Mouse (Mus musculus): ENCODE measurements around the gene Vamp1.
A peak's percentile ranks its signal among the peaks of the same experiment; 100 is the strongest.
"Not testable (repeated sequence)": the region's sequence is repeated elsewhere in the genome, so short reads cannot be mapped to it uniquely, and the experiment has no call there.

Vamp1 gene

DNA sequence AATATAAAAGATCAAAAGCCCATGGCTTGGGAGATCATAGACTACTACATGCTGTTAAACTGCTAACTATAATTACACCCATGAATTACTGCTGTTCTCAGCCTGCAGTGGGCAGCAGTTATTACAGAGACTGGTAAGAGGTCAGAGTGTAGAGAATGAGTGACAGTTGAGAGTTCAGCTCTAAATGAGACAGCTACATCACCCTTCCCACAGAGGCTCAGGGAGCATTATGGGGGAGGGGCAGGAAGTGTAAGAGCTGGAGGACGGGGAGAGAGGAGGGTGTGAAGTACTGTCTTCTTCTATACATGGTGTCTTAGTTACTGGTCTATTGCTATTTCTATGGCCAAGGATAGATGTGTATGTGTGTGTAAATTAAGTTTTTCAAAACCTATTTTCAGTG is 29.2 kb downstream of the Vamp1 start:
- peak; percentile 57 for DNase-seq (ENCODE audit: low read depth, low spot score)

GRCm38 (mm10) chr6:125252285-125252684 is 36.9 kb downstream of the Vamp1 start:
- DNase-seq (ENCODE audit: low read depth, low spot score): no peak

DNA sequence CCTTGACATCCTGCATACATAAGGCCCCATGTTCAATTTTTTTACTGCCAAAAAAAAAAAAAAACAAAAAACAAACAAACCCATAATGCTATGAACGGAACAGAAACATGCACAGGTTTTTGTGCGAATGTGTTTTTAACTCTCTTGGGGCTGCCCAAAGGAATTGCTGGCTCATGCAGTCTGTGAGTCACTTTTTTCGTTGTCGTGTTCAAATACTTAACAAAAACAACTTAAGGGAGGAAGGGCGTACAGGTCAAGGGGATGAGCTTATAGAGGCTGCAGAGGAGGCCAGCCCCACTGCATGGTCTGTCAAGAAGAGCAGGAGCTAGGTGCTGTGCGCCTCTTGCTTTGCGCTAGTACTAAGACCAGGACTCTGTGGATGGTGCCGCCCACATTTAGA is 37.4 kb downstream of the Vamp1 start:
- DNase-seq (ENCODE audit: low read depth, low spot score): no peak

GRCm38 (mm10) chr6:125253863-125254715 is 38.7 kb downstream of the Vamp1 start:
- DNase-seq (ENCODE audit: low read depth, low spot score): no peak

DNA sequence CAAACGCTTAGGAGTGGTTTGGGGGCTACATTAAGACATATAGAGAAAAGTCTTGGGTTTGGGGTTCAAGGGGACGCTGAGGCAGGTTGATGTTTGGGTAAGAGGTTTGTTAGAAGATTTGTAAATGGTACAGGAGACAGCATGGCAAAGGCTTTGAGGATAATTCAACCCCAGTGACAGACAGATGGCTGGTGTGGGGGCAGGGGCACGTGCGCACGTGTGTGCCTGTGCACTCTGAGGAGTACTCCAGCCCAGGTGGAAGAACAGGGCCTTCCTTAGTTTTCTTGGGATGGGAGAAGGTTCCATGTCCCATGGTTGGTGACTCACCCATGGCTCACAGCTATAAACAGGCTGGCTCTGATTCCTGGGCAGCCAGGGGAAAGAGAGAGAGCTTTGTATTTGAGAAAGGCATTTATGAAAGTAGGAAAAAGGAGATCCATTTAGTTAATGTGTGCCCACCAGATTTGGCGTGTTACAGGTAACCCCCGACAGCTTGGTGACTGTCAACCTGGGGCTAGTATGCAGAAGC is 40.2 kb downstream of the Vamp1 start:
- DNase-seq (ENCODE audit: low read depth, low spot score): no peak

DNA sequence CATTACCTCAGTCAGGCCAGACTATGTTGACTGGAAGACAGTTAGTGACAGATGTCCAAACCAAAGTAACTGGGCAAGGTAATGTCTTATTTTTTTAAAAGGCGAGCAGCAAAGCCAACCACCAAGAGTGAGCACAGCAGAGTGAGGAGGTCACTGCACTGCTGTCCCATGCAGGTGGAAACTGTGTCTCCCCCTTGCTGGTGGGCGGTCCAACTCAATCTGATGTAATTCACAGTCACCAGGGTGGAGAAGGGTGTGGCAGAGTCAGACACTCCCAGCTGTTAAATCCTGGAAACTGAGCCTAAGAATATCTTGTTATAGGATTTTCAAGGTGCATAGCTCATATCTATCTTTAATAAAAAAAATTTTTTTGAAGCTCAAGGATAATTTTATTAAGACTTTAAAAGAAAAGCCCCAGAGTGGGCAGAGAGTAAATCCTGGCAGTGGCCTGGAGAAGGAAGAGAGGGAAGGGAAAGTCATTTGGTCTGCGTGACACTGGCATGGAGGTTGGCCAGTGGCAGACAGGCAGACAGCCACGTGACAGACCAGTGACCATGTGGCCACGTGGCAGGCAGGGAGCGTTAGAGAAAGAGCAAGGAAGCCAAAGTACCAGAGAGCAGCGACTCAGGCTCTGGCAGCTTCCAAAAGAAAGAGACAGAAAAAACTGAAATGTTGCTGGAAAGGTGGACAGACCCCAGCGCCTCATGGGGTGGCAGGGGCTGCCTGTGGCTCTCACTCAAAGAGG is 41.0 kb downstream of the Vamp1 start:
- DNase-seq (ENCODE audit: low read depth, low spot score): no peak

- peak; percentile 57 for DNase-seq (ENCODE audit: low read depth, low spot score)
Measured at GRCm38 (mm10) chr6:125260006-125260555, 44.7 kb downstream of the Vamp1 start.

- DNase-seq (ENCODE audit: low read depth, low spot score): peak; percentile 52
Measured at GRCm38 (mm10) chr6:125264219-125264618, 48.9 kb downstream of the Vamp1 start.

DNA sequence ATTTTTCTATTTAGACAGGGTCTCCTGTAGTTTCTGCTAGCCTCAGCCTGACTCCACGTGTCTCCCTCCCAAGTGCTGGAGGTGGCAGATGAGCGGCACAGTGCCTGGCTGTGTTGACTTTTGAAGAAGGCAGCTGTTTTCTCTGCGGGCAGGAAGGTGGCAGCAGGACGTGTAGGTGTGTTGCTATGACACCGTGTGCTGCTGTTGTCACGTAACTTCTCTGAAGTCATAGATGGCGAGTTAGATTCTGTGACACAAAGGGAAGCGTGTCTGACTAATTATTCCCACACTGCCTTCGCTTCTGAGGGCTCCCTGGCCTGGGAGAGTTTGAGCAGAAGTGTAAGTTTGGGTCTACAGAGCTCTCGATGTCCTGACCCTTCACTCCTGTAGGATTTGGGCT is 49.9 kb downstream of the Vamp1 start:
- peak; percentile 97 for DNase-seq (ENCODE audit: low read depth, low spot score)

DNA sequence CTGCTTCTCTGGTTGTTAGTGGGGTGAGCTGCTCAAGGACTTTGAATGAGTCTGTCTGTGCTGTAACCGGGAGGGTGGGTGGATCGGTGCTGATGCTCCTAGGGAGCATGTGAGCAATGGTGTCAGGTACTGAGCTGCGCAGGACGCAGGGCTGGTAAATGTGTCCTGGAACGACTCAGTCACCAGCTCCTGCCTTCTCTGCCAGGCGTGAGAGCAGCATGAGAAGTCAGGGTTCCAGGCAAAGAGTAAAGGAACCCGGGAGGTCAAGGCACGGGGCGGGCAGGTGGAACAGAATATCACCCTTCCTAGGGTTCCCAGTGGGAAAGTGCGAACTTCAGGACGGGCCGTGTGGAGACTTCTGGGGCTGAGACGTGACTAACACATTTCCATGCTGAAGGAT is 50.7 kb downstream of the Vamp1 start:
- DNase-seq (ENCODE audit: low read depth, low spot score): peak; percentile 73

DNA sequence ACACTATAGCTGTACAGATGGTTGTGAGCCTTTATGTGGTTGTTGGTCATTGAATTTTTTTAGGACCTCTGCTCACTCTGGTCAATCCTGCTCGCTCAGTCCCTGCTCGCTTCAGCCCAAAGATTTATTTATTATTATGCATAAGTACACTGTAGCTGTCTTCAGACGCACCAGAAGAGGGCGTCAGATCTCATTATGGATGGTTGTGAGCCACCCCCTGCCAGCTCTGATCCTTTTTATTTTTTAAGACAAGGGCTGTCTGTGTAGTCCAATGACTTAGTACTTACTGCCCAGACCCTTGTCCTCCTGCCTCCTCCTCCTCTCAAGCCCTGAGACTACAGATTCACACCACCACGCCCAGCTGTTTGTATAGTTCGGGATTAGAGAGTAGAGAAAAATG is 51.2 kb downstream of the Vamp1 start:
- peak; percentile 69 for DNase-seq (ENCODE audit: low read depth, low spot score)

GRCm38 (mm10) chr6:125267469-125267868 is 52.1 kb downstream of the Vamp1 start:
- peak; percentile 43 for DNase-seq (ENCODE audit: low read depth, low spot score)

- no peak for DNase-seq (ENCODE audit: low read depth, low spot score)
Measured at GRCm38 (mm10) chr6:125268799-125269198, 53.4 kb downstream of the Vamp1 start.

DNA sequence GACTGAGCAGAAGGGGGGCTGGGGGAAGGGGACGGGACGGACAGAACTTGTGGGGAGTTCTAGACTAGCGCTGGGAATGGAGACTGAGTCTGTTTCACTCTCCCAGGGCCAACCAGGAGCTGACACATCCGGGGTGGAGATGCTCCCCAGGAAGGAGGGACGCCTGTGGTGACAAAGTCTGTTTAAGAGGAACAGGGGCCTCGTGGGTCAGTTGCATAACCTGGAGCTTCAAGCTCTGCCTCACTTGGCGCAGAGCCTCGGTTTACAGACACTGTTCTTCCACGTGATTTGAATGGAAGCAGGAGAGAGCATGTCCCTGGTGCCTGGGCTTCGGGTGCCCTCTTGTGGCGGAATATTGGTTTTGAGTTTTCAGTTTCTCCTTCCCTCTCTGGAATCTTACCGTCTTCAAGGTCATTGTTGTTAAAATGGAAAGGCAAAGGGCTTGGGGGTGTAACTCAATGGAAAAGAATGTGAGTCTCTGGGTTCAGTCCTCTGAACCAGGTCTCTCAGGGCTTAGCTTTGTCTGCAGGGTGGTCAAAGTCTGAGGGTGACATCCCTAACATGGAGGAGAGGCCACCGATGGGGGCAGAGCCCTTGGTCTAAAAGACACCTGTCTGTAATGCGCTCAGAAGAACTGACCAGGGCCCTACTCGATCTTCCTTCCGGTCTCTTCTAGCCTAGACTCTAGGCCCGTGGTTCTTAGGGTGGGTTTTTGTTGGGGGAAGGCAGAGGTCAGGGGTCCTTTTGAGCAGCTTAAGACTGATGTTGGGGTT is 56.3 kb downstream of the Vamp1 start:
- DNase-seq (ENCODE audit: low read depth, low spot score): peak; percentile 91

GRCm38 (mm10) chr6:125272228-125272785 is 57.0 kb downstream of the Vamp1 start:
- DNase-seq (ENCODE audit: low read depth, low spot score): no peak

- DNase-seq (ENCODE audit: low read depth, low spot score): peak; percentile 66
Measured at GRCm38 (mm10) chr6:125274841-125275563, 59.7 kb downstream of the Vamp1 start.

GRCm38 (mm10) chr6:125279729-125280128 is 64.4 kb downstream of the Vamp1 start:
- no peak for DNase-seq (ENCODE audit: low read depth, low spot score)

DNA sequence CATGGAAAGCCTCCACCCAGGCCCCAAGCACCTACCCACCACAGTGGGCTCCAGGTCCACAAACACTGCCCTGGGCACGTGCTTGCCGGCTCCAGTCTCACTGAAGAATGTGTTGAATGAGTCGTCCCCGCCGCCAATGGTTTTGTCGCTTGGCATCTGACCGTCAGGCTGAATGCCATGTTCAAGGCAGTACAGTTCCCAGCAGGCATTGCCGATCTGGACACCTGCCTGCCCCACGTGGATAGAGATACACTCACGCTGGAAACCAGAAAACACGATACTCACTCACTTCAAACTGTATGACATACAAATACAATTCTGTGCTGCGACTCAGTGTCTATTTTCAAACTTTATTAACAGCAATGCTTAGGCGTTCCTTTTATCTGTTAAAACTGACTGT is 67.4 kb downstream of the Vamp1 start:
- not testable (repeated sequence) for DNase-seq (ENCODE audit: low read depth, low spot score)

DNA sequence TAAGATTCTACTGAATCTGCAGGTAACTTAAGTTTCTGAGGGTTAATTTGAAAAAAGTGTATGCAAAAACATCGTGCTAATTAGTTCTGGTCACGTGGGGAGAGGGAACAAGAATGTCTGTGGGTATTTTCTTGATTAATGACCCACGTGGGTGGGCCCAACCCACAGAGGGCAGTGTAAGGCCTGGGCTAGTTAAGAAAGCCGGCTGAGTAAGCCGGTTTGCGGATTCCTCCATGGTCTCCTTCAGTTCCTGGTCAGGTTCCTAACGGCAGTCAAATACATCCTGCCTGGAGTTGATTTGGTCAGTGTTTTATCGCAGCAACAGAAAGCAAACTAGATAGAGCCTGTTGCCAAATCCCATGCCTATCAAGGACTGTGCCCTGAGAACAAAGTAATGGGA is 68.9 kb downstream of the Vamp1 start:
- DNase-seq (ENCODE audit: low read depth, low spot score): no peak

GRCm38 (mm10) chr6:125284751-125285150 is 69.4 kb downstream of the Vamp1 start:
- no peak for DNase-seq (ENCODE audit: low read depth, low spot score)

GRCm38 (mm10) chr6:125285890-125286289 is 70.5 kb downstream of the Vamp1 start, which contains the start of gene Tuba3a:
Gene Tuba3a (minus strand): TSS chr6:125286042.
- DNase-seq (ENCODE audit: low read depth, low spot score): no peak

Measured in CD4-positive, CD25-positive, alpha-beta regulatory T cell, adult 2 months (primary cell).